Mouse (Mus musculus) bone marrow macrophage, adult 2 months (primary cell): ENCODE measurements around the gene Fmnl3.

Experiments used
- CTCF ChIP-seq: IDR thresholded peaks from 2 replicates; pipeline ENCODE4 v1.5.1; 2012; ENCODE audit warnings: low read depth, mild to moderate bottlenecking, low read length, moderate library complexity
- POLR2A ChIP-seq: IDR thresholded peaks from 2 replicates; pipeline ENCODE4 v1.6.1; 2012; ENCODE audit warnings: mild to moderate bottlenecking, low read depth, low read length, borderline replicate concordance

DNA sequence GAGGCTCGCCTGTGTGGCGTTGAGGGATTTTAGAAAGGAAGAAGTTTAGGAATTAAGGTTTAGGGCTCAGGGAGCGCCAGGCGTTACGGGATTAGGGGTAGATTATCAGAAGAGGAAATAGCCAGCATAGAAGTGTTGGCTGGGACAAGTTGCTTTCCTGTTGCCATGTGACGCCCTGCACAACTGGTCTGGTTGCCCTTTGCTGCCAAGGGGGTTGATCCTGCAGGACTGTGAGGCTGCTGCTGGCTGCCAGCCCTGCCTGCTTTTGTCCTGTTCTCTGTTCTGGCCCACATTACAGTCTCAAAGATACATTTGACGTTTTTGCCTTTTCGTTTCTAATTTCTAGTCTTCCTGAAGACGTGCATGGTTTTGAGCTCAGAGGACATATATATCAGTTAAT lies 34.9 kb upstream of the Fmnl3 start:
- no peak for TF ChIP-seq POLR2A
- no peak for TF ChIP-seq CTCF
